Mouse (Mus musculus) heart, embryonic 14.5 days (tissue): Measurements from ENCODE around the gene 2700081O15Rik. TPM values are rescaled to one million over a fixed set of nuclear protein-coding genes. Genes with fewer than 3 reads are reported as not detected.

Experiments used
- ATAC-seq: fragments of 200-750 bp; cut with Nextera tagmentation; 2 replicates; pipeline ENCODE4 v1.8.0; 2017; ENCODE audit warnings: low read depth, moderate TSS enrichment; ENCODE audit not compliant: insufficient number of reproducible peaks, insufficient read depth, low FRiP score
- H3K27ac ChIP-seq, 2 experiments: fragments of 200-500 bp in 1 of 2; fragments of 300-500 bp in 1 of 2; sonication (generic) in 1 of 2; replicated peaks in 1 of 2; 2 replicates each; pipeline ENCODE4 v1.5.1; 2012 to 2014; ENCODE audit warnings: low read depth in 2 of 2, low read length in 2 of 2, control low read depth in 1 of 2, mild to moderate bottlenecking in 1 of 2, mixed read lengths in 1 of 2; ENCODE audit not compliant: control insufficient read depth in 1 of 2, insufficient read depth in 1 of 2
- H3K27me3 ChIP-seq: fragments of 300-500 bp; sonication (generic); 2 replicates; pipeline ENCODE4 v1.6.1; 2014; ENCODE audit warnings: mild to moderate bottlenecking, low read length, control low read depth; ENCODE audit not compliant: control insufficient read depth, insufficient read depth
- H3K36me3 ChIP-seq: fragments of 300-500 bp; sonication (generic); 2 replicates; pipeline ENCODE4 v1.6.1; 2014; ENCODE audit warnings: mild to moderate bottlenecking, control low read depth, low read length, mixed read lengths; ENCODE audit not compliant: control insufficient read depth, insufficient read depth
- H3K4me1 ChIP-seq, 2 experiments: fragments of 200-500 bp in 1 of 2; fragments of 300-500 bp in 1 of 2; sonication (generic) in 1 of 2; 2 replicates each; pipeline ENCODE4 v1.6.1; 2012 to 2014; ENCODE audit warnings: low read length in 2 of 2, control low read depth in 1 of 2, mixed read lengths in 1 of 2; ENCODE audit not compliant: control insufficient read depth in 2 of 2, insufficient read depth in 2 of 2
- H3K4me2 ChIP-seq: fragments of 300-500 bp; sonication (generic); 2 replicates; pipeline ENCODE4 v1.6.1; 2014; ENCODE audit warnings: mild to moderate bottlenecking, low read length
- H3K4me3 ChIP-seq, 2 experiments: fragments of 200-500 bp in 1 of 2; fragments of 300-500 bp in 1 of 2; sonication (generic) in 1 of 2; 2 replicates each; pipeline ENCODE4 v1.5.1; 2012 to 2014; ENCODE audit warnings: low read length in 2 of 2, mild to moderate bottlenecking in 2 of 2, control low read depth in 1 of 2, low read depth in 1 of 2, moderate library complexity in 1 of 2; ENCODE audit not compliant: control insufficient read depth in 1 of 2, insufficient read depth in 1 of 2
- H3K9ac ChIP-seq: fragments of 300-500 bp; sonication (generic); 2 replicates; pipeline ENCODE4 v1.6.1; 2014; ENCODE audit warnings: mild to moderate bottlenecking, low read length
- H3K9me3 ChIP-seq: fragments of 300-500 bp; sonication (generic); 2 replicates; pipeline ENCODE4 v1.6.1; 2016; ENCODE audit warnings: low read length, control low read depth; ENCODE audit not compliant: control insufficient read depth
- WGBS: fragments of 180-500 bp; shearing (Covaris S2); extraction: QIAGEN DNeasy Blood & Tissue Kit; methylation state at CpG from one replicate; pipeline ENCODE4 v1.1.7; 2014; 5-methylcytosine and 5-hydroxymethylcytosine counted together
- polyA plus RNA-seq: library from polyadenylated mRNA; unstranded; fragments of >200 nt; fragmentation: Nextera tagmentation; extraction: Ambion mirVana; gene quantifications from 2 replicates; pipeline ENCODE4 v1.2.1, GENCODE M21; 2014

Gene 2700081O15Rik
- polyA plus RNA-seq, 1 experiment from 2014 or later = 5.8 TPM

DNA sequence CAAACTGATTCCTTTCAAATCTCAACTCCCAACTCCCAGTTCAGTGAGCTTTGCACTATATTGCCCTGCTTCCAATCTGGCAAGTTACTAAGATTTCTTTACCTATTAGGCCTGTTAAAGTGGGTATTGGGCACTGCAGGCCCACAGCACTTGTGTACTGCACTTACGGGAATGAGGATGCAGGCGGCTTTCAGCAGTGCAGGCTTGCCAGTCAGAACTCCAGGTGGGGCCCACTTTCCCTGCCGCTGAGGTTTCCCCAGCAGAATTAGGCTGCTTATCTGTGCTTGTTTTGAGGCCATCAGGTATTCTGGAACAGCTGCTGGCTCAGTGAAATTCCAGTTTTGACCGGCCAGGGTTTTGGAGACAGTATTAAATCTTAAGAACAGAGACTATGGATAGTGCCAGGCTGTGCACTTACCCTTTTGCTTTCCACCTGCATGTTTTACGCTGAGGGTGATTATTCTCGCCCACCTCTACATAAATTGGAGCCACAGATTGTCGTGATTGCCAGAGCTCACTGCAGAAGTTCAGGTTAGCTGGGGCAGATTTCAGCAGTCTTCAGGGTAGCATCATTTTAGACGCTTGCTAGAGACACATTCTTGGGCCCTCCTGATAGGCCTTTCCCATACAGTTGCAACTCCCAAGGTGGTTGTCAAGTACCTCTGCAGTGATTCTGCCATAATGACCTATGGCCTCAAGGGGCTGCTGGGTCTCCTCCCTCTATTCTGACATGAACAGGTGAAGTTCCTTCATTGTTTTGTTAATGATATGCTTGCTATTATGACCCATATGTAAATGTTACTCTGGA is 7.4 kb downstream of the 2700081O15Rik start:
- Histone ChIP-seq H3K9ac (peak overlapping the region; percentile 46), H3K27me3 (no peaks in the 10 kb centered on the region), H3K4me3 (no peak overlapping the region), H3K9me3 (no peaks in the 10 kb centered on the region), H3K4me1 (peaks cover 39 to 54% of the 10 kb centered on the region in 2 experiments), H3K4me2 (no peak overlapping the region), H3K27ac (peak overlapping the region in 1 of 2 experiments; percentile 64; a peak in 1 of 4 replicates), H3K36me3 (peaks cover 98% of the 10 kb centered on the region)
- no peak for ATAC-seq
- 52% methylated on average over 8 of the region's 8 CpGs for WGBS

DNA sequence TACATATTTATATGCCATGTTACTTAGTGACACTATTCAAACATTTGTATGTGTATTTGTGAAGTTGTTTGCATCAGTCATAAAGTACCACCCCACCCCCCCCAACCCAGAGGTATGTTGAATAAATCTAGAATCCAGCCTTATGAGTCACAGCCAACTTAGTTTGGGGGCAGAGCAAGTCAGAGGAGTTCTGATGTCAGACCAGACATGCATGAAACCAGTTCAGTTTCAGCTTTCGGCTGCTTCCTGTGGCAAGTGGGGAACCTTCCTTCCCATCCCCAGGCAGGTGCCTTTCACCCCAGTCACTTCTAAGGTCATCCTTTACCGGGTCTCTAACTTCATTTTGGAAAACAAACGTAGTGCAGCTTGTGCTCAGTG is 8.0 kb downstream of the 2700081O15Rik start:
- Histone ChIP-seq H3K4me3 (no peak overlapping the region), H3K4me2 (no peak overlapping the region), H3K4me1 (peaks cover 34 to 48% of the 10 kb centered on the region in 2 experiments), H3K9me3 (no peaks in the 10 kb centered on the region), H3K27me3 (no peaks in the 10 kb centered on the region), H3K9ac (no peak overlapping the region), H3K27ac (no peak overlapping the region), H3K36me3 (peaks cover 95% of the 10 kb centered on the region)
- ATAC-seq = no peak
- WGBS = 50% methylated on average over 3 of the region's 3 CpGs

DNA sequence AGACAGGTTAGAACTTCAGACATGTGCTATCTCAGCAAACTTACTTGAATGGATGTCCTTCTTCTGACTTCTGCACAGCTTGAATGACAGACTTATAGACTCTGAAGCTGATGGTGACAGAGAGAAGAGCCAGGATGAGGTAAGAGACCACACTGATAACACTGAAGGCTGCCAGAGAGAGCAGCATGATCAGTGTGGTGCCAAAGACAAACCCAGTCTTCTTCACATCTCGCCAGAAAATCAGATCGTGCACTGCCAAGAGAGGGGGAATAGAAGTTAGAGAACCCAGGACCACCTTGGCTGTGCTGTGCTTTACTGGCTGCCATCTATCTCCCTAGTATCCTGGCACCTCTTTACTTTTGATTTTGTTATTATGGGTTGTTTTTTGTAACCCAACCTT is 17.5 kb downstream of the 2700081O15Rik start:
- peaks cover 59% of the 10 kb centered on the region for H3K36me3 ChIP-seq
- no peaks in the 10 kb centered on the region for H3K4me1 ChIP-seq
- no peak overlapping the region for H3K4me3 ChIP-seq
- no peak overlapping the region for H3K4me2 ChIP-seq
- no peak overlapping the region for H3K27ac ChIP-seq
- no peak for ATAC-seq
- no peak overlapping the region for H3K9ac ChIP-seq
- H3K27me3 ChIP-seq = no peaks in the 10 kb centered on the region
- H3K9me3 ChIP-seq = no peaks in the 10 kb centered on the region
- WGBS = 75% methylated on average over 2 of the region's 2 CpGs

DNA sequence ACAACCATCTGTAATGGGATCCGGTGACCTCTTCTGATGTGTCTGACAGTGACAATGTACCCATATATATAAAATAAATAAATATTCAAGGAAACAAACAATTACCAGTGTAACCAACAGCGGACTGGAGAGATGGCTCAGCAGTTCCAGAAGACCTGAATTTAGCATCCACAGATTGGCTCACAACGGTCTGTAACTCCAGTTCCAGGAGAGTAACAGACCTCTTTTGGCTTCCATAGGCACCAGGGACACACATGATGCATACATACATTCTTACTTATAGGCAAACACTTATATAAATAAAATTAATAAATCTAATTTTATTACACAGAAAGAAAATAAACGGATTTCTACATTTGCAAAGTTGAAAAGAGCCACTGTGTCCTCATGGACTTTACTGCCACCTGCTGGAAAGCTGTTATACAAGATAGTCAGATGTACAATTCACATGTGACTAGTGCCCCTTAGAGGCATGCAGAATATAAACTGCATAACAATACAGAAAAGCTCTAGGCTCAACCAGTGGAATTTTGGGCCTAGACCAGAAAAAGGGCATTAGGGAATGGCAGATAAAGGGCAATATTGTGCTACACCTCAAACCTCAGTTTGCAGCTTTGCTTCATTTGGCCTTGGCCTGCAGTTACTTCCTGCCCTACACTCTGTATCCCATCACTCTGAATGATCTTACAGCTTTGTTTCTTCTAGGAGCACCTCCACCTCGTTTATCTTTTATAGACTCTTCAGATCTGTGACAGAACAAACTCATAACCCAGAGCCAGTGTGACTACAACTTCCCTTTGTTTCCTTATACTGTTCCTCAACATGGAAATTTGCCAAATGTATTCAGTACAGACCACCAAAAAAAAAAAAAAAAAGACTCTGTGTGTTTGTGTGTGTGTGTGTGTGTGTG is 18.9 kb downstream of the 2700081O15Rik start:
- peaks cover 46% of the 10 kb centered on the region for H3K36me3 ChIP-seq
- H3K4me2 ChIP-seq = no peak overlapping the region
- WGBS = 72% methylated on average over 5 of the region's 5 CpGs
- no peaks in the 10 kb centered on the region for H3K9me3 ChIP-seq
- H3K9ac ChIP-seq = no peak overlapping the region
- no peak; the same call in 1 of the 2 replicates for ATAC-seq
- H3K27me3 ChIP-seq = no peaks in the 10 kb centered on the region
- H3K4me1 ChIP-seq = no peaks in the 10 kb centered on the region
- H3K4me3 ChIP-seq = no peak overlapping the region
- H3K27ac ChIP-seq = no peak overlapping the region

DNA sequence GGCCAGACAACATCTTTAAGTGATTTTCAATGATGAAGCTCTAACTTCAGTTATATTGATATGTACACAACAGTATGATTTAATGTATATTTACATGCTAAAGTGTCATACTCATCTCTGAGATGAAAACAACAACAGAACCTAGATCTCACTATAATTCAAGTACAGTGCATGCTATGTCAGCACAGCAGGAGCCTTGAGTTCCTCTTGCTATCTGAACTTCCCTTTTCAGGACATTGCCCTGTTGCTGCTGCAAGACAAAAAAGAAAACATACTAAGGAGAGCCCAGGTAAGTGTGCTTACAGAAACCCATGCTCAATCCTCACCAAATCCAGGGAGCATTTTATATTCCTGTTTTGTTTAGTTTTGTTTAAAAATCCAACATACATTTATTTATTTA is 20.9 kb downstream of the 2700081O15Rik start:
- Histone ChIP-seq H3K27me3 (no peaks in the 10 kb centered on the region), H3K9me3 (no peaks in the 10 kb centered on the region), H3K27ac (no peak overlapping the region), H3K4me1 (peaks cover 0 to 2% of the 10 kb centered on the region in 2 experiments; a peak in 1 of 4 replicates), H3K4me2 (no peak overlapping the region), H3K4me3 (no peak overlapping the region), H3K36me3 (peaks cover 26% of the 10 kb centered on the region), H3K9ac (no peak overlapping the region)
- ATAC-seq = no peak

DNA sequence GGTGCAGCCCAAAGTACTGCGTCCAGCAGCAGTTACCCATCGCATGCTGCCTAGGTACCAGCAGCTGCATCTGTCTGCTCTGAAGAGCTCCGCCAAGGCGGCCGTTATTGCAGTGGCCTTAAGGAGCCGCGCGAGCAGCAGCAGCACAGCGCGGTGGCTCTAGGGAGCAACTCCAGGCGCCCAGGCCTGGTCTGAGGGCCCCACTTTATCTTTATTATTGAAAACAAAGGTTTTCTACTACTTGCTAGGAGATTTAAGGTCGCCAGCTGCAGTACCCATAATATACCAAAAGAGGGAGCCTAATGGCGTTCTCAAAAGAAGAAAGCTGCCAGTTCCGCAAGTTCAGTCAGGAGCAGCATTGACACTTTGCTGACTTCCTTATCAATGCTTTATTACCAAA is 24.1 kb downstream of the 2700081O15Rik start:
- no peak for ATAC-seq

DNA sequence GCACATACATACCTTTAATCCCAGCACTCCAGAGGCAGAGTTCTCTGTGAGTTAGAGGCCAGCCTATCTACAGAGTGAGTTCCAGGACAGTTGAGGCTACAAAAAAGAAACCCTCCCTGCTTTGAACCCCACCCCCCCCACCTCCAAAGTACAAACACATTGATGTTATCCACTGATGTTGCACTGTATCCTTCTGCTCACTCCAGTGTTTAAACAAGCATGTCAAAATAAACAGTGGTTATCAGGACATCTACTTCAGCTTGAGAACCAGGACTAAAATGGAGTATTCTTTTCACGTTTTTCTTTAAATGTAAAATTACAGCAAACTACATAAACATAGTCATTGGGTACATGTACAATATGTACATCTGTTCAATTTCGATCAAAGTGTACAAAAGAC is 27.7 kb downstream of the 2700081O15Rik start:
- ATAC-seq = no peak
- 82% methylated on average over 2 of the region's 2 CpGs for WGBS

More for the DNA sequence above, 24.1 kb downstream of the 2700081O15Rik start:
- H3K27ac ChIP-seq = no peak overlapping the region
- 55% methylated on average over 14 of the region's 14 CpGs for WGBS
- no peak overlapping the region for H3K9ac ChIP-seq
- peaks cover 0 to 2% of the 10 kb centered on the region in 2 experiments; a peak in 1 of 4 replicates for H3K4me1 ChIP-seq
- H3K4me3 ChIP-seq = no peak overlapping the region
- no peaks in the 10 kb centered on the region for H3K9me3 ChIP-seq
- H3K27me3 ChIP-seq = no peaks in the 10 kb centered on the region
- no peak overlapping the region for H3K4me2 ChIP-seq
- H3K36me3 ChIP-seq = peaks cover 5% of the 10 kb centered on the region; the same call in 1 of the 2 replicates

More for the DNA sequence above, 27.7 kb downstream of the 2700081O15Rik start:
- Histone ChIP-seq H3K27me3 (no peaks in the 10 kb centered on the region), H3K4me1 (peaks cover 2 to 5% of the 10 kb centered on the region in 2 experiments; a peak in 1 of 4 replicates), H3K4me2 (no peak overlapping the region), H3K27ac (no peak overlapping the region), H3K4me3 (no peak overlapping the region), H3K9me3 (no peaks in the 10 kb centered on the region), H3K36me3 (peaks cover 10% of the 10 kb centered on the region), H3K9ac (no peak overlapping the region)
